Mouse (Mus musculus) heart, adult 18-20 months (tissue): ENCODE results near the gene Sult4a1. TPM values are rescaled to one million over a fixed set of nuclear protein-coding genes. Genes with fewer than 3 reads are reported as not detected.
A peak's percentile ranks its signal among the peaks of the same experiment; 100 is the strongest.

Experiments
- DNase-seq, 2 experiments: peaks; one replicate each; pipeline ENCODE4 v3.0.0; 2021 to 2022; ENCODE audit warnings: mixed read lengths in 1 of 2
- long read RNA-seq, 2 experiments: library from polyadenylated mRNA; stranded (forward); transcript quantifications; one replicate each; pipeline ENCODE4 v2.0.0; 2021
- total RNA-seq, 2 experiments: library from RNA; stranded (reverse); gene quantifications; 2 replicates each; pipeline ENCODE4 v1.2.3; 2021

Sult4a1 gene
- under 1 TPM in 1 of 2 experiments, not detected in 1; 0.10 TPM for total RNA-seq
- long read RNA-seq, experiment 1: 0 reads
- long read RNA-seq, experiment 2: 0 reads

GRCm38 (mm10) chr15:84105105-84105923 is at the start of gene Sult4a1:
TSS of gene Sult4a1 (minus strand) at chr15:84105754.
- DNase-seq: no peak

GRCm38 (mm10) chr15:84140929-84141328 is 35.4 kb upstream of the Sult4a1 start:
- no peak for DNase-seq

- DNase-seq: no peak
Measured at GRCm38 (mm10) chr15:84140109-84140508, 34.6 kb upstream of the Sult4a1 start.

GRCm38 (mm10) chr15:84139592-84140005 is 34.0 kb upstream of the Sult4a1 start:
- DNase-seq: no peak

GRCm38 (mm10) chr15:84136473-84137415 is 31.2 kb upstream of the Sult4a1 start:
- DNase-seq: no peak

- peak in 1 of 2 experiments; percentile 32 for DNase-seq
Measured at GRCm38 (mm10) chr15:84135472-84135871, 29.9 kb upstream of the Sult4a1 start.

- peak; percentile 77 to 89 for DNase-seq
Measured at GRCm38 (mm10) chr15:84133440-84133839, 27.9 kb upstream of the Sult4a1 start.

- peak; percentile 73 to 86 for DNase-seq
Measured at GRCm38 (mm10) chr15:84131971-84132370, 26.4 kb upstream of the Sult4a1 start.

- DNase-seq: peak; percentile 83 to 91
Measured at GRCm38 (mm10) chr15:84131096-84131786, 25.7 kb upstream of the Sult4a1 start.

GRCm38 (mm10) chr15:84126871-84127270 is 21.3 kb upstream of the Sult4a1 start:
- no peak for DNase-seq

- DNase-seq: no peak
Measured at GRCm38 (mm10) chr15:84126447-84126846, 20.9 kb upstream of the Sult4a1 start.

- peak in 1 of 2 experiments; percentile 15 for DNase-seq
Measured at GRCm38 (mm10) chr15:84124086-84124485, 18.5 kb upstream of the Sult4a1 start.

GRCm38 (mm10) chr15:84123075-84123474 is 17.5 kb upstream of the Sult4a1 start, which contains the start of gene Pnpla5:
TSS of gene Pnpla5 (minus strand) at chr15:84123175.
- no peak for DNase-seq

- DNase-seq: no peak
Measured at GRCm38 (mm10) chr15:84121036-84121435, 15.5 kb upstream of the Sult4a1 start.

- DNase-seq: peak in 1 of 2 experiments; percentile 24
Measured at GRCm38 (mm10) chr15:84120612-84121011, 15.1 kb upstream of the Sult4a1 start.

- no peak for DNase-seq
Measured at GRCm38 (mm10) chr15:84116466-84116865, 10.9 kb upstream of the Sult4a1 start.

GRCm38 (mm10) chr15:84115727-84116126 is 10.2 kb upstream of the Sult4a1 start:
- peak in 1 of 2 experiments; percentile 6 for DNase-seq

- no peak for DNase-seq
Measured at GRCm38 (mm10) chr15:84113873-84114272, 8.3 kb upstream of the Sult4a1 start.

GRCm38 (mm10) chr15:84108899-84109298 is 3.3 kb upstream of the Sult4a1 start:
- DNase-seq: peak in 1 of 2 experiments; percentile 22

GRCm38 (mm10) chr15:84105924-84106500 is 458 bp upstream of the Sult4a1 start:
- DNase-seq: no peak

- DNase-seq: no peak
Measured at GRCm38 (mm10) chr15:84104626-84105025, 928 bp downstream of the Sult4a1 start.
